Mouse (Mus musculus) inflammation-experienced regulatory T-cells, adult 6 months (primary cell): ENCODE results near the gene Klhdc3. TPM values are rescaled to one million over a fixed set of nuclear protein-coding genes. Genes with fewer than 3 reads are reported as not detected.

ENCODE experiments used
- ATAC-seq: one replicate; pipeline ENCODE4 v1.8.0; 2017
- polyA plus RNA-seq, 3 experiments: library from polyadenylated mRNA; unstranded; fragments of 100-300 nt; shearing (Covaris generic); gene quantifications; one replicate each; pipeline ENCODE4 v1.2.1; 2017

Gene Klhdc3
- polyA plus RNA-seq, 3 experiments from 2014 or later, result 20.7 to 22.4 (median 21.7) TPM

DNA sequence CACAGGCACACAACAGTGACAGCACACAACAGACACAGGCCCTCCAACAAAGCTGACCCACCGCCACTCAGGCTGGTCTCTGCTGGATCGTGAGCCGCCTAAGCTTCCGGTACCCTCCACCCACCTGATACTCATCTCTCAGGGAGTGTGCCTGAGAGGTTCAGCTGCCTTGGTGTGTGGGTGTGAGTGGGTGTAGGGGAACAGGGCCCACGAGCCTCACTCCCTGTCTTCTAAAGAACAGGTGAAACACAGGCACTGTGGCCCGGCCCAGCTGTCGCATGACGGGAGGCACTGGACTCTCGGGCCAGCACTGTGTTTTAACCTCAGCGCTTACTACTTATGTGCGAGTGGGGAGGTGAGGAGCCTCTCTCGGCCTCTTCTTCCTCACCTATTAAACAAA is 21.4 kb upstream of the Klhdc3 start:
- no peak for ATAC-seq

DNA sequence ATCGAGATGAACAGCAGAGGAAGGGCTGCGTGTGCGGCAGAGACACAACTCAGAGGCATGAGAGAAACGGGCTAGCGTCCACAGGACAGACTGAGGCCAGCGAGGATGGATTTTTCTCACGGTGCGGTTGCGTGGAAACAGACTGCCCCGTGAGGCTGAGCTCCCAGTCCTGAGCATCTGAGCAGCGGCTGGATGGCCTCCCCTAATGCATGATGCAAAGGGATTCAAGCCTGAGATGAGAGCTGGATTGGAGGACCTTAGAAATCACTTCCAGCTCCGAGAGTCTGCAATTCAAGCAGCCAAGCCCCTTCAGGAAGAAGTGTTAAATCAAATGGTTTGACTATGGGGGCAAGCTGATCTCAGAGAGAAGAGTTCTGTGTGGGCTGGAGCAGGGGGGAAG is 20.8 kb upstream of the Klhdc3 start:
- ATAC-seq, result no peak

DNA sequence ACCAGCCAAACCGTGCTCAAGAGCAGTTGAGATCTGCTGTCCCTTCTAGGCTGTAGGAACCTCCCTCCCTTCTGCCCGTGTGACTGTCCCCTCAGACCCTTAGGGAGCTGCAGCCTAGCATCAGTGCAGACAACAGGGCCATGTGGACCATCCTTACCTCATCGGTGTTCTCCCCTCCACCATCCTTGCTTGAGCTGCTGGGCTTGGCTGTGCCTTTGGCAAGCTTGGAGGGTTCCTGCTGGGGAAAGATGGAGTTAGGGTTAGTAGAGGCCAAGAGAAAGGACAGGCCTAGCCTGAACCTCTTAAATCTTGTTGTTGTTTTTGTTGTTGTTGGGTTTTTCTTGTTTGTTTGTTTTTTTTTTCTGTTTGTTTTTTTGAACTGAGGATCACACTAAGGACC is 19.2 kb upstream of the Klhdc3 start:
- ATAC-seq, result no peak

DNA sequence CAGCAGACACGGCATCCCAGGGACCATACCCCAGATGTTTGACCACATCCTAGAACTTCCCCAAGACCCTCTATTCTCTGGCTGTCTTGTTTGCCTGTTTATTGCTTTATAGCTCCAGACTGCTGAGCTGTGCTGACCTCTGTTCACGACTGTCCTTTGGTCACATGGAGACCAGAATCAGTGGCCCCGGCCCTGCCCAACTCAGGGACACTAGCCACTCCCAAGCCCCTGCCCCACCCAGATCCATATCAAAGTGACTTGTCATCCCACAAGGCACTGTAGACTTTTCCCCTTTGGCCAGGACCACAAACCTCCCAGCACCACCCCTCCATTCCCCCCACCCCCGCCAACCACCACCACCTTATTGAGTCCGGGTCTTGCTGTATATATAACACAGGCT is 18.5 kb upstream of the Klhdc3 start:
- ATAC-seq, result no peak

DNA sequence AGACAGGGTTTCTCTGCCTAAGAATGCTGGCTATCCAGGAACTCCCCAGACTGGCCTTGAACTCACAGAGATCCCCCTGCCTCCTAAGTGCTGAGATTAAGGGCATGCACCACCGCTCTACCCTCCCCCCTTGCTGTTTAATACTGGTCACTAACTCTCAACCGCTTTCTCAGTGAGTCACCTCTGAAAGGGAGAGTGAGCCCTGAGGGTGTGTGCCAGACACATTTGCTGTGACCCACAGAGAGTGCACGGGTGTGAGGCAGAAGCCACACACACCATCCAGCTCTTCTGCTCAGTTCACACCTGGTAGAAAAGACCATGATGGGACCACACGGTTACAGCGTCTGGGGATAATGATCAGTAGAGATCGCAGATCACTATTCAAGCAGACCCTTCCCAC is 17.8 kb upstream of the Klhdc3 start:
- ATAC-seq, result no peak

DNA sequence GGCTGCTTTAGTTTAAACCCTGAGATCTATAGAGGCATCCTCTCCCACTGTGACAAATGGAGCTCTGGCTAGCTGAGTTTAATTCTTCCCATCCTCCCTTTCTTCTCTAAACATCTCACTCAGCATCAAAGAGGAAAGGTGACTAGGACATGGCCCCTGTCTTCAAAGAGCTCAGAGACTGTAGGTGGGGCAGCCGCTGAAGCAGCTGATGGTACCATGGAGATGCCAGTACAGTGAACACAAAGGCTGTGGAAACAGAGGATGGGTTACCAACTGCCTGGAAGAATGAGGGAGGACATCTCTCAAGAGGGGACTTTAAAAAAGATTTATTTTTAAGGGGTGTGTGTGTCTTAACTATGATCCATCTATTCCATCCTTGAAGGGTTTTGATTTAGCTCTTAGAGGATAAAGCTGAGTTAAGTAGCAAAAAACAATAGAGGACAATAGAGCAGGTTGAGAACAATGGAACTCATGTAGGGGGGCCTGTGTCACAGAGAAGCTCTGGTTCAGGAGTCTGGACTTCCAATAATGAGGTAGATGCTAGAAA is 13.9 kb upstream of the Klhdc3 start:
- ATAC-seq, result no peak

GRCm38 (mm10) chr17:46691390-46691789 is 10.7 kb upstream of the Klhdc3 start:
- no peak for ATAC-seq

DNA sequence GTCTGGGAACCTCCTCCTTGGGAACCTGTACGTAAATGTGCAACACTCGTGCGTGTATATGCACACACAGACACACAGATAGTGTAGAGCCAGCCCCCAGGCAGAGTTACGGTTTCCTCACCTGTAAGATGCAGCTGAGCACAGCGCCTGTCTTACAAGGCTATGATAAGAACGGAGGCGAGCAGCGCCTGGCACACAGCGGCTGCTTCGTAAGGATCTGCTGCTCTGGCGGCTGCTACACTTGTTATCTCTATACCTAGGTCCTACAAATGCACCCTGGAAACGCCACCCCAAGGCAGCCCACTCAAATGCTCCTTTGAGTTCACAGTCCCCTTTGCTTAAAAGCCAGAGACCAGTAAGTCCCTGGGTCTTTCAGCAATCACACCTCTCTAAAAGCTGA is 10.0 kb upstream of the Klhdc3 start:
- ATAC-seq, result no peak

GRCm38 (mm10) chr17:46685913-46686312 is 5.2 kb upstream of the Klhdc3 start:
- ATAC-seq, result peak; percentile 79

DNA sequence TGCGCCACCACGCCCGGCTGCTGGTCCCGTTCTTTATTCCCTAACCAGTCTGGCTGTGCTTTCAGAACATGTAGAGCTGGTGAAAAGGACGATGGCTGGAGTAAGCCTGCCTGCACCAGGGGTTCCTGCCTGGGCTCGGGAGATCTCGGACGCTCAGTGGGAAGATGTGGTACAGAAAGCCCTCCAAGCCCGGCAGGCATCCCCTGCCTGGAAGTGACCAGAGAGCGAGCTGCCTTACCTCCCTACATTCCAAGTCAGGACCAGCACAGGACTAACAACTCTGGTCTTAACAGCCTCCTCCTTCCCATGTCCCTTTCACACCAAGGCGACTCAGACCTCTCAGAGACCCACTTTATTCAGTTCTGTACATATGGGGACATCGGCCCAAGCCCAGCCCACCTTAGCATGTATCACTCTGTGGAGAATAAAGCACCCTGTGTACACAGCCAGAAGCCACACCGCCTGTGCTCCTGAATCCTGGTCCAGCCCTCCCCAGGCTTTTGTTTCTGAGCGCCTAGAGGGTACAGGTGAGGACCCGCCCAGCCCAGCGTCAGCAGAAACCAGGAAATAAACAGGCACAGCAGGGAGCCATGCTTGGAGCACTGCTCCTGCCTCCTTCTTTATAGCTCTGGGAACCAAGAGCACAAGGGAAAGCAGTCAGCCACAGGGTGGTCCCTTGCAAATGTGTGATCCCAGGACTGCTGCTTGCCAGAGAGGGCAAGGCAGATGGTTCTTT is 2.1 kb upstream of the Klhdc3 start:
- no peak for ATAC-seq

GRCm38 (mm10) chr17:46681466-46682118 is 878 bp upstream of the Klhdc3 start:
- ATAC-seq, result no peak

DNA sequence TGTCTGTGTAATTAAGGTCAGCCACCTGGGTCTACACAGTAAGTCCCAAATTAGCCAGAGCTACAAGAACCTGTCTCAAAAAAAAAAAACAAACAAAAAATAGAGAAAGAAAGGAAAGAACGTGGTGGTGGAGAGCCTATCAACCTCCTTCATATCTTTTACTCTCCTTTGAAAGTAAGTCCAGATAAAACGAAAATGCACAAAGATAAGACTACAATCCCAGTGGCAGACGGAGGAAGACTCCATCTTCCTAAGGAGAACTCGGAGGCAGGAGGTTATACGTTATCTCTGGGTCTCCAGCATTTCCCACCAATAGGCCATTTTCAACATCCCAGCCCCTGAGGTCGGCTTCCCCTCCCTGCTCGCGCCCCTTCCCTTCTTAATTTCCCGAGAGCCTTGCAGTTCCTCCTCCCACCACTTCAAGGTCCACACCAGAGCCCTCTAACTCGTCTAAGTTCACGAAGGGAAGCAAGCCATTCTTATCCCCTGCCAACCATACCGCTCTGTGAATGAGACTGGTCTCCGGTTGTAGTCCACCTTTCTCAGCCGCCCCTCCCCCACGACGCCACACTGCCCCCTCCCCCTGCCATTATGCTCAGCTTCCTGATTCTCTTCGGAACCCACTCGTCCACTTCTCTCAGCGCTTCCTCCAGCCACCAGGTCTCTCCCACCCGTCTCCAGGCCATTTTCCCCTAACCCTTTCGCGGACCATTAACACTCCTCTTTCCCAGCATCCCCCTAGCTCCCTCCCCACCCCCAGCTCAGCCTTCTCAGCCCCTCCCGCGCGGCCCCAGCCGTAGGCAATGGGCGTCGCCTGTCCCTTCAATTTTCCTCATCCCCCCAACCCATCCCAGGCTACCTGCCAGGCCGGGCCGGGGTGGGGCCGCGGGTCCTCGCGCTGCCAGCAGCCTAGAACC is 613 bp downstream of the Klhdc3 start:
- no peak for ATAC-seq

- ATAC-seq, result no peak
These were observed 1.8 kb downstream of the Klhdc3 start for GRCm38 (mm10) chr17:46678911-46679310.

DNA sequence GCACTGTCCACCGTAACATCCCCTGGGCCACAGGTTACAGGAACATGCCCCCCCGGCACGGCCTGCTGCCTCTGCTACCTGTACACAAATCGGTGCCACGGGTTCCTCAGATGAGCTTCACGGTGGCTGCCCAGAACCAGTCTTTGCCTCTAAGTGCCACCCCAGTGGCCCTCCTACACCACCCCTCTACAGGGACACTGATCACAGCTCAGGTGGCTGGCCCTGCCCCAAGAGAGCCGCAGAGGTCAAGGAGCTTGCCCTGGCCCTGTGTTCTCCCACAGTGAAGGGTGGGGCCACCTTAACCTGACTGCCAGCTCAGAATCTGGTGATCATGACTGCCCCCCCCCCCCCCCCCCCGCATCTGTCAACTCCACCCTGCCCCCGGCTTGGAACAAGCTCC is 2.3 kb downstream of the Klhdc3 start, which contains the start of gene Mea1:
Gene Mea1, plus strand, starts transcription at position 378 of the 400 bp plus-strand sequence.
- ATAC-seq, result no peak

DNA sequence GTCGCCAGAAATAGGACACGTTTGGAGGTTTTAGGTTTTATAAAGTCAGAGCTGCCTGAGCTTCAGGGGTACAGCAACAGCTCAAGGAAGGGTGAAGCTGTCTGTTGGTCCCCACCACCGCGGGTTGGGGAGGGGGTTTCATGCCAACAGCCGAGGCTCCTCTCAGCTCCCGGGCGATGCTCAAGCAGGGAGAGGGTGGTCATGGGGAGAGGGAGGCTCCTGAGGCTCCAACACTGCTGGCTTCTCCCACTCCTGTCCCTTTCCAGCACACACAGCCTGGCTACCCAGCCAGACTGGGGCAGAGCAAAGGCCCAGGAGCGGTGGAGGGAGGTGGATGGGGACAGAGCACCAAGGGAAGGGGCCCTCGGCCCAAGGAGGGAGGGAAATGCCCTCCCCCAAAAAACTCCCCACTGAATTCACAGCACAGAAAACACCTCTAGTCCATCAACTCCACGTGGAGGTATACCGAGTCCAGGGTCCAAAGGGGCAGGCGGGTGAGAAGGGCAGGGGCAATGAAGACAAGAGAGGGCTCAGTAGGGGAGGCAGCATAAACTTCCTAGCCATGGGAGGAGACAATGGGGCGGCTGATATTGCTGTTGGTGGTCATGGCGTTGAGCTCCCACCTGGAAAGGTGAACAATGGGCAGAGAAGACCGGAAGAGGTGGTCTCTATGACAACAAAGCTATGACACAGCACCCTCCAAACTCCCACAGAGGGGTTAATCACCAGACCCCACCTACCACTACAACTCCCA is 6.0 kb downstream of the Klhdc3 start:
- ATAC-seq, result peak; percentile 18

GRCm38 (mm10) chr17:46673850-46674529 is 6.7 kb downstream of the Klhdc3 start, which contains the start of gene Rrp36:
TSS of gene Rrp36 (minus strand) at chr17:46674352.
- ATAC-seq, result peak; percentile 100

DNA sequence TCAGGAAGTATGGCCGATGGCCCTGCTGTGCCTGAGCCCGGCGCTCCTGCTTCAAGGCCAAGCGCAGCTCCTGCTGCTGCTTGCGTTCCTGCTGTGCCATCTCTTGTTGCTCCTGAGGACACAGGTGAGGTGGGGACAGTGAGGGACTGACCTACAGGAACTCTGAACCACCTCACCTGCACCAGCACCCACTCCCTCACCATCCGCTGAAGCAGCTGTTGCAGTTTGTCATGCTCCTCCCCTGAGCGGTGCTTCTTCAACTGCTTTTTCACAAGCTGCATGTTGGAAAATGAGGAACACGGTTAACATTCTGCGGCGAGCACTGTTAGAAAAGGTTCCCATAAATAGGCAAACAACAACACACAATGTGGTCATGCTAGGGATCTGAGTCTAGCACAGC is 10.8 kb downstream of the Klhdc3 start:
- ATAC-seq, result no peak

- no peak for ATAC-seq
These were observed 13.0 kb downstream of the Klhdc3 start for GRCm38 (mm10) chr17:46667712-46668111.

GRCm38 (mm10) chr17:46662730-46663129 is 18.0 kb downstream of the Klhdc3 start:
- ATAC-seq, result no peak

GRCm38 (mm10) chr17:46661981-46662380 is 18.7 kb downstream of the Klhdc3 start:
- ATAC-seq, result no peak

- ATAC-seq, result no peak
These were observed 19.4 kb downstream of the Klhdc3 start for GRCm38 (mm10) chr17:46661351-46661750.
